Mouse (Mus musculus): ENCODE measurements around the gene Exoc6. TPM values are rescaled to one million over a fixed set of nuclear protein-coding genes. Genes with fewer than 3 reads are reported as not detected.
"Not testable (repeated sequence)": the region's sequence is repeated elsewhere in the genome, so short reads cannot be mapped to it uniquely, and the experiment has no call there.

Gene Exoc6
- polyA plus RNA-seq, 1 experiment from 2014 or later: 18.9 TPM

GRCm38 (mm10) chr19:37527736-37528135 lies 22.5 kb upstream of the Exoc6 start:
- ATAC-seq; H3K27me3 ChIP-seq (replicated peaks); H3K4me2 ChIP-seq (replicated peaks); H3K36me3 ChIP-seq; H3K27ac ChIP-seq; H3K4me3 ChIP-seq (replicated peaks); H3K4me1 ChIP-seq (replicated peaks); H3K9ac ChIP-seq; H3K9me3 ChIP-seq: not testable (repeated sequence)
- 95% methylated on average over 3 of the region's 3 CpGs for WGBS

- 37% methylated on average over 6 of the region's 6 CpGs for WGBS
- Histone ChIP-seq H3K4me2 (replicated peaks) (no peak overlapping the region), H3K27ac (no peak overlapping the region), H3K9me3 (no peaks in the 10 kb centered on the region), H3K27me3 (replicated peaks) (no peaks in the 10 kb centered on the region), H3K36me3 (no peaks in the 10 kb centered on the region), H3K9ac (no peak overlapping the region), H3K4me1 (replicated peaks) (no peaks in the 10 kb centered on the region), H3K4me3 (replicated peaks) (no peak overlapping the region)
- ATAC-seq: no peak
Observed at GRCm38 (mm10) chr19:37528581-37528980, 21.6 kb upstream of the Exoc6 start.

- H3K27me3 ChIP-seq (replicated peaks): no peaks in the 10 kb centered on the region
- H3K27ac ChIP-seq: no peak overlapping the region
- no peak overlapping the region for H3K4me2 ChIP-seq (replicated peaks)
- no peaks in the 10 kb centered on the region for H3K9me3 ChIP-seq
- H3K4me3 ChIP-seq (replicated peaks): no peak overlapping the region
- 87% methylated on average over 9 of the region's 9 CpGs for WGBS
- no peaks in the 10 kb centered on the region for H3K4me1 ChIP-seq (replicated peaks)
- H3K9ac ChIP-seq: no peak overlapping the region
- H3K36me3 ChIP-seq: no peaks in the 10 kb centered on the region
- ATAC-seq: no peak
Observed at GRCm38 (mm10) chr19:37529296-37529695, 20.9 kb upstream of the Exoc6 start.

GRCm38 (mm10) chr19:37529975-37530515 lies 20.2 kb upstream of the Exoc6 start:
- ATAC-seq: no peak
- Histone ChIP-seq H3K9me3 (no peaks in the 10 kb centered on the region), H3K4me1 (replicated peaks) (no peaks in the 10 kb centered on the region), H3K27me3 (replicated peaks) (no peaks in the 10 kb centered on the region), H3K36me3 (no peaks in the 10 kb centered on the region), H3K4me2 (replicated peaks) (no peak overlapping the region), H3K9ac (no peak overlapping the region), H3K27ac (no peak overlapping the region), H3K4me3 (replicated peaks) (no peak overlapping the region)
- whole genome bisulfite sequencing: 32% methylated on average over 7 of the region's 7 CpGs

- H3K27me3 ChIP-seq (replicated peaks): no peaks in the 10 kb centered on the region
- H3K9ac ChIP-seq: no peak overlapping the region
- no peaks in the 10 kb centered on the region for H3K36me3 ChIP-seq
- H3K4me3 ChIP-seq (replicated peaks): no peak overlapping the region
- H3K9me3 ChIP-seq: no peaks in the 10 kb centered on the region
- 71% methylated on average over 3 of the region's 3 CpGs for WGBS
- H3K27ac ChIP-seq: no peak overlapping the region
- H3K4me1 ChIP-seq (replicated peaks): no peaks in the 10 kb centered on the region
- no peak overlapping the region for H3K4me2 ChIP-seq (replicated peaks)
- ATAC-seq: no peak
Observed at GRCm38 (mm10) chr19:37530601-37531000, 19.6 kb upstream of the Exoc6 start.

- Histone ChIP-seq H3K27ac (no peak overlapping the region), H3K9ac (no peak overlapping the region), H3K4me2 (replicated peaks) (no peak overlapping the region), H3K27me3 (replicated peaks) (no peaks in the 10 kb centered on the region), H3K4me3 (replicated peaks) (no peak overlapping the region), H3K4me1 (replicated peaks) (no peaks in the 10 kb centered on the region), H3K36me3 (no peaks in the 10 kb centered on the region), H3K9me3 (no peaks in the 10 kb centered on the region)
- ATAC-seq: no peak
- 61% methylated on average over 7 of the region's 7 CpGs for WGBS
Observed at GRCm38 (mm10) chr19:37531200-37531845, 18.9 kb upstream of the Exoc6 start.

- WGBS: 69% methylated on average over 5 of the region's 5 CpGs
- H3K4me2 ChIP-seq (replicated peaks): no peak overlapping the region
- no peak overlapping the region for H3K27ac ChIP-seq
- no peaks in the 10 kb centered on the region for H3K36me3 ChIP-seq
- H3K27me3 ChIP-seq (replicated peaks): no peaks in the 10 kb centered on the region
- H3K4me1 ChIP-seq (replicated peaks): no peaks in the 10 kb centered on the region
- no peak for ATAC-seq
- no peak overlapping the region for H3K9ac ChIP-seq
- no peaks in the 10 kb centered on the region for H3K9me3 ChIP-seq
- no peak overlapping the region for H3K4me3 ChIP-seq (replicated peaks)
Observed at GRCm38 (mm10) chr19:37533196-37533595, 17.0 kb upstream of the Exoc6 start.

- Histone ChIP-seq H3K27ac (no peak overlapping the region), H3K4me2 (replicated peaks) (no peak overlapping the region), H3K36me3 (no peaks in the 10 kb centered on the region), H3K27me3 (replicated peaks) (no peaks in the 10 kb centered on the region), H3K9ac (no peak overlapping the region), H3K4me3 (replicated peaks) (no peak overlapping the region), H3K4me1 (replicated peaks) (no peaks in the 10 kb centered on the region), H3K9me3 (no peaks in the 10 kb centered on the region)
- ATAC-seq: no peak
- 36% methylated on average over 3 of the region's 3 CpGs for WGBS
Observed at GRCm38 (mm10) chr19:37534737-37535365, 15.4 kb upstream of the Exoc6 start.

GRCm38 (mm10) chr19:37536426-37536825 lies 13.8 kb upstream of the Exoc6 start:
- Histone ChIP-seq H3K9me3 (no peaks in the 10 kb centered on the region), H3K4me3 (replicated peaks) (no peak overlapping the region), H3K4me2 (replicated peaks) (no peak overlapping the region), H3K9ac (no peak overlapping the region), H3K36me3 (no peaks in the 10 kb centered on the region), H3K4me1 (replicated peaks) (no peaks in the 10 kb centered on the region), H3K27ac (no peak overlapping the region), H3K27me3 (replicated peaks) (no peaks in the 10 kb centered on the region)
- ATAC-seq: no peak
- WGBS: 70% methylated on average over 7 of the region's 7 CpGs

- Histone ChIP-seq H3K4me3 (replicated peaks) (no peak overlapping the region), H3K4me2 (replicated peaks) (no peak overlapping the region), H3K36me3 (no peaks in the 10 kb centered on the region), H3K9ac (no peak overlapping the region), H3K27me3 (replicated peaks) (no peaks in the 10 kb centered on the region), H3K9me3 (no peaks in the 10 kb centered on the region), H3K4me1 (replicated peaks) (no peaks in the 10 kb centered on the region), H3K27ac (no peak overlapping the region)
- no peak for ATAC-seq
- WGBS: 58% methylated on average over 1 of the region's 1 CpGs
Observed at GRCm38 (mm10) chr19:37537717-37538116, 12.5 kb upstream of the Exoc6 start.

- no peak for ATAC-seq
- no peaks in the 10 kb centered on the region for H3K9me3 ChIP-seq
- H3K4me1 ChIP-seq (replicated peaks): no peaks in the 10 kb centered on the region
- no peaks in the 10 kb centered on the region for H3K36me3 ChIP-seq
- H3K27me3 ChIP-seq (replicated peaks): no peaks in the 10 kb centered on the region
- 59% methylated on average over 7 of the region's 7 CpGs for WGBS
- H3K4me2 ChIP-seq (replicated peaks): no peak overlapping the region
- H3K4me3 ChIP-seq (replicated peaks): no peak overlapping the region
- no peak overlapping the region for H3K9ac ChIP-seq
- no peak overlapping the region for H3K27ac ChIP-seq
Observed at GRCm38 (mm10) chr19:37540201-37540600, 10.0 kb upstream of the Exoc6 start.

- Histone ChIP-seq H3K9me3 (no peaks in the 10 kb centered on the region), H3K27me3 (replicated peaks) (no peaks in the 10 kb centered on the region), H3K9ac (no peak overlapping the region), H3K4me1 (replicated peaks) (no peaks in the 10 kb centered on the region; the same call in 1 of the 2 replicates), H3K36me3 (no peaks in the 10 kb centered on the region), H3K27ac (no peak overlapping the region), H3K4me2 (replicated peaks) (no peak overlapping the region), H3K4me3 (replicated peaks) (no peak overlapping the region)
- ATAC-seq: no peak
- WGBS: 52% methylated on average over 13 of the region's 13 CpGs
Observed at GRCm38 (mm10) chr19:37543537-37544326, 6.5 kb upstream of the Exoc6 start.
